In the genomic region with DNA sequence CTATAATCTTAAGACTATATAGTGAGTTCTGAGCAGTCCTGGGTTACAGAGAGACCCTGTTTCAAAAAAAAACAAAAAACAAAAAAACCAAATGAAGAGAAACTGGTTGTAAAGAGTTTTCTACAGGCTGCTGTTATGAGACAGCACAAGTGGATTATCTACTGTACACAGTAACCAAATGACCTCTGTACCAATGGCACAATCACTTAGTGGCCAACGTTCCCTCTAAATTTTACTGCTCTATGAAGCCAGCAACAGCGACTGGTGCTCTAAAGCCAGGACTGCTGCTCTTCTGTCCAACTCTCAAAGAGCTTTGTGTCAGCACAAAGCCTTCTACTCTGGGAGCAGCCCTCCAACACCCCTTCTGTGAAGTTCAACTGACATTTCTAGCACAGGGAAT, we compare ENCODE assay signal across 15 mouse cellular contexts. TPM values are rescaled to one million over a fixed set of nuclear protein-coding genes. Genes with fewer than 3 reads are reported as not detected.
A peak's percentile ranks its signal among the peaks of the same experiment; 100 is the strongest.
DNase-seq lines count a peak whose midpoint lies in the region; ATAC-seq lines count a peak whose summit lies in the region.
"Had no signal": no experiment of that assay in that cellular context is flagged by ENCODE, and none has a peak within 500 bp of the region (broad histone marks: within the 10 kb centered on the region; RNA-seq: fewer than 3 reads in every experiment).

No protein-coding gene starts in this region.

- WGBS in heart, embryonic 14.5 days: 33% methylated on average over 2 of the region's 2 CpGs
- WGBS in liver, embryonic 11.5 days: 71% methylated on average over 2 of the region's 2 CpGs
- WGBS in neural tube, embryonic 14.5 days: 62% methylated on average over 2 of the region's 2 CpGs

- peak overlapping the region; percentile 96 for H3K4me2 ChIP-seq in heart, embryonic 14.5 days (ENCODE audit: low read length)
- H3K4me2 ChIP-seq in liver, embryonic 11.5 days: peak overlapping the region; percentile 2; the same call in 1 of the 2 replicates
- H3K4me2 ChIP-seq in neural tube, embryonic 14.5 days (ENCODE audit: low read depth, low read length): 0 out of 2 replicates have a peak overlapping the region, but pooled peaks have one; percentile 5
- H3K4me2 ChIP-seq: embryonic facial prominence, embryonic 12.5 days had no signal

- H3K27ac ChIP-seq in heart, embryonic 14.5 days (replicated peaks in 1 of 2; ENCODE audit: control insufficient read depth in 1 of 2, insufficient read depth in 1 of 2, low read depth in 2 of 2, low read length in 2 of 2): peak overlapping the region; percentile 43 to 62
- H3K27ac ChIP-seq in liver, embryonic 11.5 days (ENCODE audit: low read depth, low read length): 0 out of 2 replicates have a peak overlapping the region, but pooled peaks have one; percentile 47
- H3K27ac ChIP-seq in neural tube, embryonic 14.5 days (ENCODE audit: low read depth, low read length): no peak overlapping the region
- H3K27ac ChIP-seq: embryonic facial prominence, embryonic 12.5 days; left cerebral cortex, adult 2 months had no signal

- H3K9me3 ChIP-seq in heart, embryonic 14.5 days (ENCODE audit: control insufficient read depth, low read length): no peaks in the 10 kb centered on the region
- H3K9me3 ChIP-seq in megakaryocyte, embryonic 14.5 days: no peaks in the 10 kb centered on the region
- no peaks in the 10 kb centered on the region for H3K9me3 ChIP-seq in liver, embryonic 11.5 days (ENCODE audit: control insufficient read depth, low read length)
- no peaks in the 10 kb centered on the region for H3K9me3 ChIP-seq in neural tube, embryonic 14.5 days (ENCODE audit: control insufficient read depth, low read length)
- H3K9me3 ChIP-seq: embryonic facial prominence, embryonic 12.5 days had no signal

- peak overlapping the region; percentile 48 for H3K9ac ChIP-seq in heart, embryonic 14.5 days (ENCODE audit: low read length)
- no peak overlapping the region for H3K9ac ChIP-seq in liver, embryonic 11.5 days (ENCODE audit: low read depth, low read length)
- H3K9ac ChIP-seq in neural tube, embryonic 14.5 days (replicated peaks; ENCODE audit: low read depth, low read length): no peak overlapping the region
- H3K9ac ChIP-seq: embryonic facial prominence, embryonic 12.5 days had no signal

- peaks cover 25 to 65% of the 10 kb centered on the region in 2 experiments for H3K4me1 ChIP-seq in heart, embryonic 14.5 days (ENCODE audit: control insufficient read depth in 2 of 2, insufficient read depth in 2 of 2, low read length in 2 of 2)
- H3K4me1 ChIP-seq in megakaryocyte, embryonic 14.5 days: peaks cover 94% of the 10 kb centered on the region
- H3K4me1 ChIP-seq in liver, embryonic 11.5 days (replicated peaks; ENCODE audit: control insufficient read depth, insufficient read depth, low read length): peaks cover 41% of the 10 kb centered on the region
- peaks cover 43% of the 10 kb centered on the region for H3K4me1 ChIP-seq in neural tube, embryonic 14.5 days (ENCODE audit: control insufficient read depth, insufficient read depth, low read length)

- peaks cover 10% of the 10 kb centered on the region for H3K36me3 ChIP-seq in heart, embryonic 14.5 days (ENCODE audit: control insufficient read depth, insufficient read depth, low read length)
- H3K36me3 ChIP-seq in megakaryocyte, embryonic 14.5 days (replicated peaks; ENCODE audit: low read length): peaks cover 60% of the 10 kb centered on the region
- peaks cover 4% of the 10 kb centered on the region; the same call in 1 of the 2 replicates for H3K36me3 ChIP-seq in liver, embryonic 11.5 days (ENCODE audit: control insufficient read depth, insufficient read depth, low read length)
- H3K36me3 ChIP-seq in neural tube, embryonic 14.5 days (ENCODE audit: control insufficient read depth, insufficient read depth, low read length): no peaks in the 10 kb centered on the region

- no peak overlapping the region for H3K4me3 ChIP-seq in heart, embryonic 14.5 days (ENCODE audit: control insufficient read depth in 1 of 2, insufficient read depth in 1 of 2, low read depth in 1 of 2, low read length in 2 of 2)
- H3K4me3 ChIP-seq in megakaryocyte, embryonic 14.5 days (replicated peaks): peak overlapping the region; percentile 64
- H3K4me3 ChIP-seq in liver, embryonic 11.5 days (ENCODE audit: low read depth, low read length): no peak overlapping the region
- H3K4me3 ChIP-seq in neural tube, embryonic 14.5 days (ENCODE audit: low read depth, low read length): no peak overlapping the region
- H3K4me3 ChIP-seq: embryonic facial prominence, embryonic 12.5 days; left cerebral cortex, adult 2 months had no signal

- no peak for DNase-seq in heart, adult 8-10 months (ENCODE audit: low spot score)
- DNase-seq in liver, embryonic 11.5 days (ENCODE audit: low spot score): no peak
- DNase-seq in B cell, adult 2 months: no peak
- no peak for DNase-seq in testis, postnatal 10 days (ENCODE audit: low spot score)
- DNase-seq: adrenal gland, adult 8-10 months; cerebellum, postnatal 25 days; kidney, postnatal 14 days; lung, adult 2 months had no signal

- no peak for ATAC-seq in heart, embryonic 14.5 days (ENCODE audit: insufficient number of reproducible peaks, insufficient read depth, low FRiP score, low read depth)
- ATAC-seq in megakaryocyte, adult 5-6 weeks (ENCODE audit: poor library complexity, severe bottlenecking): no peak
- ATAC-seq in liver, embryonic 11.5 days (replicated peaks; ENCODE audit: low FRiP score): no peak
- no peak for ATAC-seq in neural tube, embryonic 14.5 days (ENCODE audit: low read depth)
- ATAC-seq: forebrain, embryonic 14.5 days had no signal

- no peaks in the 10 kb centered on the region for H3K27me3 ChIP-seq in heart, embryonic 14.5 days (ENCODE audit: control insufficient read depth, insufficient read depth, low read length)
- no peaks in the 10 kb centered on the region for H3K27me3 ChIP-seq in megakaryocyte, embryonic 14.5 days (replicated peaks)
- H3K27me3 ChIP-seq in liver, embryonic 11.5 days (replicated peaks; ENCODE audit: control insufficient read depth, insufficient read depth, low read length): no peaks in the 10 kb centered on the region
- H3K27me3 ChIP-seq in neural tube, embryonic 14.5 days (ENCODE audit: control insufficient read depth, insufficient read depth, low read length): no peaks in the 10 kb centered on the region
- H3K27me3 ChIP-seq: embryonic facial prominence, embryonic 12.5 days had no signal

RNA-seq across cellular contexts. Expression of a gene that starts 11.3 kb away (rescaled TPM):
- polyA plus RNA-seq in heart, embryonic 14.5 days (2014; fragmentation: Nextera tagmentation; extraction: Ambion mirVana): 59.4 and 63.9 TPM in 2 replicates
- 100 to 1,000 TPM in 3 of 4 experiments, 10 to 100 TPM in 1; 93.7 to 126 (median 111) TPM for total RNA-seq in heart, adult 8-10 months (2022)
- polyA plus RNA-seq in megakaryocyte, embryonic 14.5 days (2012; ENCODE audit: insufficient read depth, low replicate concordance): 30.1 and 77.5 TPM in 2 replicates
- 109 TPM in 2 replicates for total RNA-seq in megakaryocyte, adult 5-6 weeks (2015)
- 68.7 and 124 TPM in 2 replicates for total RNA-seq in megakaryocyte, adult 5-6 weeks (2017)
- 47.2 and 52.8 TPM in 2 replicates for polyA plus RNA-seq in liver, embryonic 11.5 days (2014; fragmentation: Nextera tagmentation; extraction: Ambion mirVana)
- 115 and 126 TPM in 2 replicates for polyA plus RNA-seq in neural tube, embryonic 14.5 days (2014; fragmentation: Nextera tagmentation; extraction: Ambion mirVana)

Comparison
In these comparisons a context has a peak if more than half of its experiments do, and no peak if none do; other contexts are left out.
1. H3K4me2 ChIP-seq: peak in every context shown above with its lines; median percentile 96 in heart, embryonic 14.5 days; 5 in neural tube, embryonic 14.5 days; 2 in liver, embryonic 11.5 days.